Mouse (Mus musculus) spleen, postnatal 14 days (tissue): ENCODE results near the gene Ss18l1.
A peak's percentile ranks its signal among the peaks of the same experiment; 100 is the strongest.

Experiments
- DNase-seq, 2 experiments: peaks; one replicate each; pipeline ENCODE4 v3.0.0; 2021 to 2022; ENCODE audit warnings: low spot score in 2 of 2

Gene Ss18l1

DNA sequence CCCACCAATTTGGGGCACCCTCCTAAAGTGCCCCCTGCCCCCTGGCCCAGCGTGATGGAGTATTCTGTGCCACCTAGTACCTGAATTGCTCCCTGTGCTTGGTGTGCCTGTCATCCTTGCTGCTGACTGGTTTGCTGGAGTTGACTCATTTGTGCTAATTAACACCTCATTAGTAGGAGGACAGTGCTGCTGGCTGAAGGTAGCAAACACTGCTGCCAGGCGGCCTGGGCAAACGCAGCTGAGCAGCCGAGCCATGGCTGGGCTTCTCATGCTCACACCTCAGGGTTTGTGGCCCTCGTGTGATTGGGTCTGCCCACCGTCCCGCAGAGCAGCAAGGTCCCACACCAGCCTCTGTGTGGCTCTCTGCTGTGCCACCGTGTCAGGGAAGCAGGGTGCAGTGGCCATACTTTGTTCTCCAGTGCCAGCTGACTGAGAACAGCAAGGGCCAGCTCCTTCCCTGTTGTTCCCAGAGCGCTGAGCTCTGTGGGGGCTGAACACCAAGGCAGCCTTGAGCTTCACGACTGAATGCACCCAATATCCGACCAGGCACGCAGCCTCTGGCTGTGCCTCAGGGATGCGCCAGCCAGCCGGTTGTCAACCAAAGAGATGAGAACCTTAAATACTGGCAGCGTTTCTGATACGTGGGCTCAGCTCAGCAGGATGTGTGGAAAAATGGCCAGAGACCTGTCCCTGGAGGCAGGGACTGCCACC, 43.8 kb downstream of the Ss18l1 start:
- DNase-seq = no peak

DNA sequence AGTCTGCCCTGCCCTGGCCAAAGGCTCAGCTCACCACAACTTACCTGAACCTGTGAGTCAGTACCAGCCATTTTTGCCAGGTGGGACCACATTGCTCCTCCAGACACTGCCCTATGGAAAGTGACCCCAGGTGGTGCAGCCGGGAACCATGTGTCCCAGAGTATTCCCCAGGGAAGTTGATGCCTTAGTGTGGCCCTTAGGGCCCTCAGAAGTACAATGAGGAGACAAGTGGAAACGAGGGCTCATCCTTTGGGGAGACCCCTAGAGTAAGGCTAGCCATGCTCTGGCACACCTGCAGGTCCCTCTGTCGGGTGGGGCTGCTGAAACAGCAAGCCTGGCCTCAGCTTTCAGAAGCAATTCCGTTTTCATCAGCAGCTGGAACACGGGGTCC, 44.3 kb downstream of the Ss18l1 start:
- no peak for DNase-seq

DNA sequence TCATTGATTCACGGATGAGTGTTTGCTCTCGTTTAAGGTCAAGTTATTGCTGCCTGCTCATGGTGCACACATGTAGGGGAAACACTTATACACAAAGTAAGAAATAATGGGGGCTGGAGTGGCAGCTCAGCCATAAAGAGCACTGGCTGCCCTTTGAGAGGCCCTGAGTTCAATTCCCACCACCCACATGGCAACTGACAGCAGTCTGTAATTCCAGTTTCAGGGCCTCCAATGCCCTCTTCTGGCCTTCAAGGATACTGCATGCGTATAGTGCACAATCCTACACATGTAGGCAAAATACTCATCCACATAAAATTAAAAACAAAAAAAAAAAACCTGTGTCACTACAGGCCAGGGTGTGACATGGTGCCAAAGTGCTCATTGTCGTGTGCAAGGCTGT, 45.2 kb downstream of the Ss18l1 start:
- DNase-seq = no peak

DNA sequence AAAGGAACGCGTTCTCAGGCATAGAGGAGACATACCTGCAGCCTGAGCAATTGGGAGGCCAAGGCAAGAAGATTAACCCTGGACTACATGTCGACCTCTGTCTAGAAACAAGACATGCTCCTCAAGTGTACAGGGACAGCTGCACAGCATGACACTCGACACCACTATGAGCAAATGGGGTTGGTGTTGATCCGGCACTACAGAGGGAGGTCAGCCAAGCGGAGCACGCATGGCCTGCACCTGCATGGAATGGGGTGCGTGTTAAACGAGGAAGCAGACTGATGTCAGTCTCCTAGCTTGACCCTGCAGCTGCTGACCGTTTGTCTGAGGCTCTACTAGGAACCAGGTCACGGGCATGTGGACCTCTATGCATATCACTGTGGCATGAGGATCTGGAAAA, 48.0 kb downstream of the Ss18l1 start:
- no peak for DNase-seq

DNA sequence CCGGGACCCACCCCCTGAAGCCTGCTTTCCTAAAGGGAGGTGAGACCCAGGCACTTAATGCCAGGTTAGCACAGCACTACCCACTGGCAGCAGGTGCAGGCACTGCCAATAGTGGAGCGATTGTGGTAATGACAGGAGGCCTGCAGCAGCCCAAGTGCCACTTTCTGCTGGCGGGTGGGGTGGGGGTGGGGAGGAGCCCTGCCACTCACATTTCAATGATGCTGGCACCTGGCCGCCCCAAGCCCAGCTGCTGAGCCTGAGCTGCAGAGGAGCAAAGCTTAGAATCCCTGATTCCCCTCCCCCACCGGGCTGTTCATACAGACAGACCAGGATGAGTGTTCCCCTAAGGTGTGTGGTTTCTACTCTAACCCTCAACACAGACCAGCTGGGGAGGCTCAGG, 53.4 kb downstream of the Ss18l1 start:
- DNase-seq = no peak

DNA sequence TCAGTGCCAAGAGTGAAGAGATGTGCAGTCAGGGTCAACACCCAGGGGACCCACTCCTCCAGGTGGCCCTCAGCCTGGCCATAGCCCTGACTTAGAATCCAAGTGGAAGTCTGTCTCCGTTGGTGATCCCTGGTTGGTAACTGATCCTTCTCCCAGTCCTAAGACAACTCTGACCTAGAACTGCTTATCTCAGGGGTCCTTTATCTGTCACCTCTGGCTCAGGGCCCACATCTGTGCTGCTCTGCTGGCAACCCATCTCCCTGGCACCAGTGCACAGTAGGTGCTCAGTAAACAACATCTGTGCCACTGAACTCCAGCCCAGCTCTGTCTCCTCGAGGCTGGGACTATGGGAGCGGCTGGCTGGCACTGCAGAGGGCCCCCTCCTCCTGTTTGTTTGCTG, 55.3 kb downstream of the Ss18l1 start:
- DNase-seq = no peak

DNA sequence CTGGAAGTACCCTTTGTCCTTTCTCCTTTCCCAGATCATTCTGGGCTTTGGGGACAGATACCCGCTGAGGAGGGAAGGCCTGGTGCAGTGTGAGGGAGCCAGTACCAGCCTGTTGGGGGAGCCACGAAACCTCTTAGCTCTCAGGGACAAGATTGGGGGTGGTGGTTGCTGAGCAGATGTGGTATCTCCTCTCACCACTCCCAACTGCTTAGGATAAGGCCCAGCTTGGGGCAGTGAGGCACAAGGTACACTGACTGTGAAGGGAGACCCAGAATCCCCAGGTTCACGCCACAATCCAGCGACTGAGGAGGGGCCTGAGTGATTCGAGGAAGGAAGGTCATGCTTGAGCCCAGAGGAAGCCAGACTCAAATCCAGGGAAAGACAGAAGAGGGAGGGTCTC, 55.9 kb downstream of the Ss18l1 start:
- peak in 1 of 2 experiments; percentile 5 for DNase-seq

DNA sequence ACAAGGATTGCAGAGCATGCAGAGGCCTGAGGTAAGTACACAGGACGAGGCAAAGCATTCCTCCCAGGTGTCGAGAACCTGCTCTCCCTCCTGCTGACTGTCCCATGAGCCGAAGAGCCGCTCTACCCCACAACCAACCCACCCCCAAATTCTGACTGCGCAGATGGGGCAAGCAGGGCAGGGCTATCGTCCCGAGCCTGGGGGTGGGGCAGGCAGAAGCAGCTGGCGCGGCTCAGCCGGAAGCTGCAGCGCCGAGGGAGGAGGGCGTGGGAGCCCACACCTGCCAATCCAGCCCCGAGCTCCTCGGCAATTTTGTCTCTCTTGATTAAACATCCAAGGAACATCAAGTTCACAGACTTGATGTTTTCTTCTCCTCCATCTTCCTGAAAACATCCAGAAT, 57.2 kb downstream of the Ss18l1 start:
- no peak for DNase-seq

DNA sequence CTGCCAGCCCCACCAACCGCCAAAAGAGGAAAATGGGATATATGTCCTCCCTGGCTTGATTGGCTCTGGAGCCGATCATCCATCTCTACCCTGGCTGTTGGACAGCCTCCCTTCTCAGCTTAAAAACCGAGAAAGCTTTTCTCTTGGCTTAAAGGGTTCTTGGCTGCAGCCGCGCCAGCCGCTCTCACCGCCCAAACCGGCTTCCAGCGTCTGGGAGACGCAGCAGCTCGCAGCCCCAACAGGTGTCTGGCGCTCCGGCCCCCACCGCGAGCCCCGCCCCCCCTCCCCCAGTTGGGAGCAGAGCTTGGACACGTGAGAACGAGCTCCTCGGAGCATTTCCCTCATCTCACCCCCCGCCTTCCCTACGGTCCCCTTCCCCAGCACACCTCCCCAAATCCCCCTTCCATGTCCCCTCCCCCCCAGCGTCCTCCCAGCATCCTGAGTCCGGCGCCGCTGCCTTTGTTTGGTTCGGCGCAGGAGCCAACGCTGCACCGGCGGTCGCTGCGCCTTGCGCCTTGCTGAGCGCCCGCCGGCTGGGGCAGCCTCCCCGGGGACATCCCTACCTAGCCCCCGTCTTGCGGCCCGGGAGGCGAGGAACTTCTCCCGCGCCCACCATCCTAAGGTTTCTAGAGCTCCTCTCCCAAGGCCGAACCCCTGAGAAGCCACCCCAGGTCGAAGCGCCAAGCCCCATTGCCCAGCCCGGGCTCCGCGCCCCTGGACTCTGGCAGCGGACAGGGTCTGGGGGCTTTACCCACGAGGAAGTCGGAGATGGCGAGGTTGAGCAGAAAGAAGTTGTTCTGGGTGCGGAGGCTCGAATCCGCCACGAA, 61.1 kb downstream of the Ss18l1 start:
- DNase-seq = no peak

DNA sequence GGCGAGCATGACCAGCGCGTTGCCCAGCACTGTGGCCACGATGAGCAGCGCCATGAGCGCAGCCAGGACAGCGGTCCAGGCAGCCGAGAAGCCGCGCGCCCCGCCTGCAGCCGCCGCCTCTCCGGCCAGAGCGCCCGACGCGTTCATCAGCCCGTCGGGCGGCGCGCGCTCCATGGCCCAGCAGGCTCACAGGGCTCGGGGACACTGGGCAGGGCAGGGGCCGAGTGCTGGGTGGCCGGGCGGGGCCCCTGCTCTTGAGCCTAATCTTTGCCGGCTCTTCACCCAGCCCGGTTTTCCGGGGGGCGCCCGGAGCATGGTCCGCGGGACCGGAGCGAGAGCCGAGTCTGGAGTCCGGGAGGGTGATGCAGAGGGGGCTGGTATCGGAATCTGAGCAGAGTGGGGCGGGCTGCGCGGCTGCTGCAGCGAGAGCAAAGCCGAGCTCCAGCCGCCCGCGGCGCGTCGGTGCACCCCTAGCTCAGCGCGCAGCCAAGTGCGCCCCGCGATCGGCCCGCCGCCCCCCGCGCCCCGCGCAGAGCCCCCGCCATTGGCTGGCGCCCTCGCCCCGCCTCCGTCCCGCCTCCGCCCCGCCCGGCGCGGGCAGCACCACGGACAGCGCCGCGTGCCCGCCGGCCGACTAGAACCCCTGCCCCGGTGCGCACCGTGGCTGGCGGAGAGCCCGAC, 61.8 kb downstream of the Ss18l1 start, which contains the start of gene Hrh3:
Gene Hrh3 (minus strand): TSS at position 511 of the 681 bp plus-strand sequence.
- peak; percentile 61 to 69 for DNase-seq

DNA sequence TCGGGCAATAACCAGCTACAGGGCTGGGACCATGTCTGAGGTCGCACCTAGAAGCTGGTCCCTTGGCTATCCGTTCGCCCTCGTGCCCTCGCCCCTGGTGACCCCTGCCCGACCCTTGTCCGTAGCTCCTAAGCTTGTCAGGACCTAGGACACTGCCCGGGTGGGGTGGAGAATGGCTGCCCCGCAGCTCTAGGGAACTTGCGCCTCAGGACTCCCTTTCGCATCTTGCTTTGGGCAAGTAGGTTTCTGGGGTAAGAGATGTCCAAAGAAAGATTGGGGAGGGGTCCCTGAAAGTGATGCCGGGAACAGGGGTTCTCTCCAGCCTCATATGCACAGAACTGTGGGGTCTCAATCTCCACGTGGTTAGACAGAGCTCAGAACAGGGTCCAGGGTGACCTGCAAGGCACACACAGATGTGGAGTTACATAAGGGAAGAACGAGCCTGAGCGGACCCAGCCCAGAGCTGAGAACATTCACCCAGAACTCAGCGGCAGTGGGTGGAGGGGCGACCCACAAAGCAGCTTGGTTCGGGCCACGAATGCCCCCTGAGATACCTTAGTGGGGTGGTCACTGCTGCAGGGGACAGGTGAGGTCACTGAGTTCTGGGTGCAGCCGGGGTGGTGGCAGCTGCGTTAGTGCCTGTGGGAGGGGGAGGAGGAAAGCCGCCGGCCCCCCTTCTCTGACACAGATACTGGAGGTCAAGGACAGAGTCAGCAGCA, 62.5 kb downstream of the Ss18l1 start:
- DNase-seq = no peak

DNA sequence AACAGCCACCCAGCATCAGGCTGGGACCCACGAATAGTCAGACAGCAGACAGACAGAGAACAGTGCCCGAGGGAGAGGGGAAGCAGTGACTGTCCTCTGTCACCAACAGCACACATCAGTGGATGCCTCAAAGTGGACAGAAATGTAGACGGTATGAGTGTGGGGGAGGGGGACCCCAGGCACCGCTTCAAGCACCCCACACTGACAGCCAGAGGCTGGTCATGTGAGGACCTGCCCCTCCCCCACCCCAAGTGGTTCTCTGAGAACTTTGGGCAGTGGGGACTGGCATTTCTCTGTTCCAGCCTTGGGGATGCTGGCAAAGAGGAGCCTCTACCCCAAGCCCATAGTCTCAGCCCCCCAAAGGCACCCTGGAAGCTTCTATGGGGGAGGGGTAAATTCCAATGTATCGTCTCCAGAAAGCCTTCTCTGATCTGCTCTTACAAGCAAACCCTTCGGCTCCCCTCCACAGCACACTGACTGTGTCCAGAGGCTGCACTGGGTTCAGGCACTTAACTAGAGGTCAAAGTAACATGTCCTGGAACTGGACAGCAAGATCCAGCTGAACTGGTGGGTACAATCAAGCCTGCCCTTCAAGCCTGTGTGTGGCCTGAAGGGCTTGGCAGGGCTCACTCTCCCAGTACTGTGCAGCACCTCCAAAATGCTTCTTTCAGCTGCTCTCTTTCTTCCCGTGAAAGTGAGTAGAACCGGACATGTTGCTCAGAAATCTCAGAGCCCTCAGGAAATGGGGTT, 63.3 kb downstream of the Ss18l1 start:
- no peak for DNase-seq

DNA sequence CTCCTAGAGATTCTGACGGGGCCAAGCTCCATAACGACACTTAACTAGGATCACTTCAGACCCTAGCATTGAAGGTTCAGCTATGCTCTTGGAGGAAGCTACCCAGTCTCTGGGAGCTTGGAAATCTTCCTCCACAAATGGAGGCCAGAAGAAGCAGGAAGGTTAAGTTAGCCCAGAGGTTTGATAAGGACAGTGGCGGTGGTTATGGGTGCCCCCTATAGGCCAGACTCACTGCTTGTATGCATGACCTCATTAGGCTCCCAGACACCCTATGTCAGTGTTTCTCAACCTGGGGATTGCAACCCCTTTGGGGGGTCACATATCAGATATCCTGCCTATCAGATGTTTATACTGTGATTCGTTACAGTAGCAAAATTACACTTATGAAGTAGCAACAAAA, 64.8 kb downstream of the Ss18l1 start:
- DNase-seq = no peak

DNA sequence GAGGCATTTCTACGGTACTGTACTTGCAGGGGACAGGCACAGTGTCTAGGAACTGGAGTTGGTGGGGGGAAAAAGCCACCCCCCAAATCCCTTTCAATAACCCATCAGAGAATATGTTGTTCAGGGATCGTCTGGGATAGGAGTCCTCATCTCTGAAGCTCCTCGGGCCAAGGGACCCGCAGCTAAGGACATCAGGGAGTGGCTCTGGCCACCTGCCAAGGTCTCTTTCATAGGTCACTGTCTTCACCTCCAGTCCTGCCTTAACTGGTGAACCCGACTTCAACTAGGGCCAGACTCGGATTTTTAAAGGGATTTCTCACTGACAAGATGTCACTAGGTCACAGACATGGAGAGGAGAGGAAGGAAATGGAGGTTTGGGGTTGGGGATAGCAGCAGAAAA, 66.0 kb downstream of the Ss18l1 start:
- no peak for DNase-seq

DNA sequence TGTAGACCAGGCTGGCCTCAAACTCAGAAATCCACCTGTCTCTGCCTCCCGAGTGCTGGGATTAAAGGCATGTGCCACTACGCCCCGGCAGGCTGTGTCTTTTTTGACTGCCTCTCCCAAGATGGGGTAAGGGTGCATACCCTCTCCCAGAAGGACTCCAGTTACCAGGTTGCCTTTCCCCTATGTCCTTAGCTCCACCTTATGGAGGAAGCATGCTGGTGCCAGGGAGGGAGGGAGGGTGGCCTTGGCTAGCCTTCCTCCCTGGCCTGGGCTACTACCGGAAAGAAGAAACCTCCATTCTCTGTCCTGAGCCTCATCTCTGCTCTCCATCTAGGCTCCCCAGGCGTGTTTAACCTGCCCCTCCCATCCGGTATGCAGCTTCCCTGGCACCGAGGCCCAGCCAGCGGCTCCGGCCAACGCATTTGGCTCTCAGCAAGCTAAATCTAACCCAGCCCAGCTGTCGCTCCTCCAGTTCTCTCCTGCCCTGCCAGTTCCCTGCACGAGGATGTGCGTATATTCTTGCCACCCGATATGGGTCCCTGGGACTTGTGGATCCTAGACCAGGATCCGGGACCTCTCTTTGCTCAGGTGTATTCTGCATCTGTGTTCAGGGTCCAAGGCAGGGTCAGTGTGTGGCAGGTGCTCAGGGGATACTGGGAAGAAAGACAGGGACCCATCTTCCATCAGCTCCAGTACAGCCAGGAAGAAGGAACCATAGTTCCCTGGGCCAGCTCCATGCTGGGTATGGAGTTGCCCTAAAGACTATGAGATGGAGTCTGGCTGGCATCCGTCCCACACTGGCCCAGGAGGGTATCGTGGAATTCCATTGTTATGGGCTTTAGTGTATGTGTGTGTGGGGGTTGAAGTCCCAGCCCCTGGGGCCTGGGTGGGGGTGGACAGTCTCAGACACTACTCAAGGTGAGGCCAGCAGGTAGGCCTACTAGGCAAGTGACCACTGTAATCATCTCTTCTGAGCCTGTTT, 71.9 kb downstream of the Ss18l1 start:
- DNase-seq = no peak

DNA sequence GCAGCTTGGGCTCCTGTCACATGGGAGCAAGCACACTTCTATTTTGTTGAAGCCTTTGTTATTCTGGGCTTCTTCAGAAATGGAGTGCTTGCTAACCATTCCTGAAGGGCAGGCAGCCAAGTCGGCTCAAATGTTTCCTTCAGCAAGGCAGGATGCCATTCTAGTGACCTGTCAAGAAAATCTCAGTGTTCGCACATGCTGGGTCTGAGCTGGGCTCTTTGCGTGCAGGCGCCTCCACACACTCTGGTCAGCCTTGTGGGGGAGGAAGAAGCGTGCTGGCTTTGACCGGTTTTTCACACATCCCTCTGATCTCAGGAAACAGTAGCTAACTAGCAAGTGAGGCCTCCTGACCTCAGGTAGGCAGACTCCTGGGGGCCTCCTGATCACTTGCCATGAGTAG, 73.0 kb downstream of the Ss18l1 start:
- DNase-seq = no peak

DNA sequence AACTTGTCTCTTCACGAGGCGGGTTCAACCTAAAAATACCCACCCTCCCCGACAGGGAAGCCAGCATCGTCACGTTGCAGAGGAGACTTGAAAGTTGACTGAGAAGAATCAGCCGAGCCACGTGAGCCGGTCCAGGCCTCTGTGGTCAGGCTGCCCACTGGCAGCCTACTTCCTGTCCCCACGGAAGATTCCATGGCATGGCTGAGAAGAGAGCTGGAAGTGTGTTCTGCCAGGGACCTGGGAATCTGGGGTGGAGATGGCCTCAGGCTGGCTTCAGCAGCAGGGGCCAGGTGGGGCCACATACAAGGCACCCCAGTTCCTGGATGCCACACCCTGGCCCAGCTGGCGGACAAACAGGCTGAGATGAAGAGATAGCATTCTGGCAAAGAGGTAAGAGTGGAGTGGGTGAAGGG, 73.8 kb downstream of the Ss18l1 start:
- no peak for DNase-seq

DNA sequence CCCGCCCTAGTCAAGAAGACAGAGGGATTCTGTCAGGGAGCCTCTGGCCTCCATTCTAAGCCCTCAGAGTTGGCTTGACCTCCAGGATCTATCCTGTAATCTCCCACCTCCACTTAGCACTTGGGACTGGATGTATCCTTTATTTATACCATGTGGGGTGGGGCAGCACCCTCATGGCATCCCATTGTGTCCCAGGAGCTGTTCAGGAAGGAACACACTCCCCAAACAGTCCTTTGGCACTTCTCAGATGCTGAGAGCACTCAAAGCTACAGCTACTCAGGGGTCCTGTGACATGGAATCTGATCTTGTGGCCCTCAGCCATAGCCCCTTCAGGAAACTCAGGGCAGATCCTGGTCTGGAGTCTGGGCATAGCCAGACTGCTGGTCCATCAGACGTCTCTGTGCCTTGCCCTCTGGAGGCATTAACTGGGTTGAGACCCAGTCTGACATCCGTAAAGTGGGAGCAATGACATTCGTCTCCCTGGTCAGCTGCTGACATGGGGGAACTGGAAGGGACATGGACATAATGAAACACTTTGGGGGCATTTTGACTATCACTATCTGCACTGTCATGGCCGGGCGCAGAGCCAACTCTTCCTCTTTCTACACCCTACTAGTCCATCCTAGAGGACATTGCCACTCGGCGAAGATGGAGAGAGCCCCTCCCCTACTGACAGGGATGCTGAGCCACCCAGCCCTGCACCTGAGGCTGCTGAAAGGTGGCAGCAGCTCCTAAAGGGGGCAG, 74.6 kb downstream of the Ss18l1 start:
- DNase-seq = no peak

DNA sequence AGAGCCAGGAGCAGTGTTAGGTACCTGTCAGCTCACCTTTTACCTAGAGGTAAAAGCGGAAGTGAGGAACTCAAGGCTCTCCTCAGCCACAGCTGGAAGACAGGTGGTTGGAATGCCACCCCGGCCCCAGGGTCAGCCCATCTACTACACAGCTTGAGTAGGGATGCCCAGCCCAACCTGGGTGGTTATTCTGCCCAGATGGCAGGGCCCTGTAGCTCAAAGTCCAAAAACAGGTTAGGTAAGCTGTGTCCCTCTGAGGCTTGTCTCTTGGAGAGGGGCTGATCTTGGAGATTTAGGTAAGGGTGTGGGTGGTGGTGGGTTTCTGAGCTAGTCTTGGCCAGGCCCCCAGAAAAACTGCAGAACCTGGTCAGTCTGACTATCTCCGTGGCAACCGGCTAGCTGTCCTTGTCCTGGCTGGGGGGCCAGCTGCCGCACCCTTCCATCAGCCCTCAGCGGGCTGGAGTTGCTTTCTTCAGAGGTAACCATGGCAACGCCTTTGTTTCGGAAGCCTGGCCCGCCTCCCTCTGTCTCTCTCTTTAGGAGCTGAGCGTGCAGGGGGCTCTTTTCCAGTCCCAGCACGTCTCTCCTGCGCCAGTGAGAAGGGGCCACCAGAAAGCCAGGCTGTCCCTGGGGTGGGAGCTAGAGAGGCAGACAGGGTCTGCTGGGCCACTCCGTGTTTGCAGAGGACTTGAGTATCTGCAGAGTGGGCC, 75.3 kb downstream of the Ss18l1 start:
- DNase-seq = no peak
